Mouse (Mus musculus) erythroid progenitor cell, adult 5-6 weeks (primary cell): ENCODE results near the gene Tmem129. TPM values are rescaled to one million over a fixed set of nuclear protein-coding genes. Genes with fewer than 3 reads are reported as not detected.

Experiments used
- total RNA-seq, 2 experiments: library from RNA; stranded (forward) in 1 of 2; stranded (reverse) in 1 of 2; fragments of 150-400 nt in 1 of 2; fragments of 186-747, 209-891 nt in 1 of 2; gene quantifications; 2 replicates each; pipeline versions ENCODE4 v1.2.3 to v1.2.4; 2015 to 2017; ENCODE audit warnings: low replicate concordance in 2 of 2

Tmem129 gene
- total RNA-seq, 2 experiments from 2014 or later: 37.7 to 44.4 TPM

Other genes starting within 250 kb of the Tmem129 start
- gene Nkx1-1, start 224.4 kb downstream of the Tmem129 start, total RNA-seq (2015; ENCODE audit: low replicate concordance): not detected in 2 replicates
- not detected in 2 replicates for gene Nkx1-1, start 224.4 kb downstream of the Tmem129 start, total RNA-seq (2017; ENCODE audit: low replicate concordance)
- 8.0 and 9.7 TPM in 2 replicates for gene Fam53a, start 28.8 kb downstream of the Tmem129 start, total RNA-seq (2015; ENCODE audit: low replicate concordance)
- gene Fam53a, start 28.8 kb downstream of the Tmem129 start, total RNA-seq (2017; ENCODE audit: low replicate concordance): 3.0 and 29.2 TPM in 2 replicates
- not detected in 2 replicates for gene Gm9903, start 28.5 kb downstream of the Tmem129 start, total RNA-seq (2015; ENCODE audit: low replicate concordance)
- gene Gm9903, start 28.5 kb downstream of the Tmem129 start, total RNA-seq (2017; ENCODE audit: low replicate concordance): 0.77 TPM in 1 of 2 replicates, not detected in the other
- 377 and 483 TPM in 2 replicates for gene Slbp, start 5.8 kb downstream of the Tmem129 start, total RNA-seq (2015; ENCODE audit: low replicate concordance)
- gene Slbp, start 5.8 kb downstream of the Tmem129 start, total RNA-seq (2017; ENCODE audit: low replicate concordance): 503 and 597 TPM in 2 replicates
- 544 and 682 TPM in 2 replicates for gene Tacc3, start 288 bp downstream of the Tmem129 start, total RNA-seq (2015; ENCODE audit: low replicate concordance)
- 404 and 639 TPM in 2 replicates for gene Tacc3, start 288 bp downstream of the Tmem129 start, total RNA-seq (2017; ENCODE audit: low replicate concordance)
- not detected in 2 replicates for gene Fgfr3, start 63.3 kb upstream of the Tmem129 start, total RNA-seq (2015; ENCODE audit: low replicate concordance)
- not detected in 2 replicates for gene Fgfr3, start 63.3 kb upstream of the Tmem129 start, total RNA-seq (2017; ENCODE audit: low replicate concordance)
- 7.6 and 13.8 TPM in 2 replicates for gene Letm1, start 124.4 kb upstream of the Tmem129 start, total RNA-seq (2015; ENCODE audit: low replicate concordance)
- gene Letm1, start 124.4 kb upstream of the Tmem129 start, total RNA-seq (2017; ENCODE audit: low replicate concordance): 8.3 and 13.4 TPM in 2 replicates
- gene Nsd2, start 162.3 kb upstream of the Tmem129 start, total RNA-seq (2015; ENCODE audit: low replicate concordance): 111 and 127 TPM in 2 replicates
- 243 and 248 TPM in 2 replicates for gene Nsd2, start 162.3 kb upstream of the Tmem129 start, total RNA-seq (2017; ENCODE audit: low replicate concordance)